Mouse (Mus musculus): ENCODE data around the gene Pacrg.

GRCm38 (mm10) chr17:10371472-10371871 is 468.6 kb downstream of the Pacrg start:
- TF ChIP-seq POLR2A (IDR thresholded peaks at IDR 0.05; ENCODE audit: extremely low read depth, insufficient read depth, low read length) (no peak), CTCF (IDR thresholded peaks at IDR 0.05; ENCODE audit: low read depth, low read length) (no peak)

Data from liver, adult 2 months (tissue).